Mouse (Mus musculus): ENCODE data around the gene Rnf217.
A peak's percentile ranks its signal among the peaks of the same experiment; 100 is the strongest.

Rnf217 gene

DNA sequence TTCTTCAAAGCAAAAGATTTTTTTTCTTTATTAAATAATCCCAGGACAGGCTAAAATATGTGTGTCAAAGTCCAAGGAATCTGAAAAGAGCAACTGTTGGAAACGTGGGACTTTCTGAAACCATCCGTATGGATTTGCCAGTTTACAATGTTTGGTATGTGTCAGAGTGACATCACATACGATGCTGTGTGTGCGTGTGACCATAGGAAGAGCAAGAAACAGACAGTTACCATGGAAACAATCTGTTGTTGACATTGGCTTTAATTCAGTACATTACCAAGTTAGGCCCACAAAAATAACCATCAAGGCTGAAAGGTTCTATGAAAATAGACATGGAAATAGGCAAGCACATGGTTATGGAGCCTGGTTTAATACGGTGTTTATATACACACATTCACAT is 107.3 kb downstream of the Rnf217 start:
- no peak for DNase-seq (ENCODE audit: low spot score in 2 of 2)

GRCm38 (mm10) chr10:31496931-31497330 is 112.1 kb downstream of the Rnf217 start:
- no peak for DNase-seq (ENCODE audit: low spot score in 2 of 2)

DNA sequence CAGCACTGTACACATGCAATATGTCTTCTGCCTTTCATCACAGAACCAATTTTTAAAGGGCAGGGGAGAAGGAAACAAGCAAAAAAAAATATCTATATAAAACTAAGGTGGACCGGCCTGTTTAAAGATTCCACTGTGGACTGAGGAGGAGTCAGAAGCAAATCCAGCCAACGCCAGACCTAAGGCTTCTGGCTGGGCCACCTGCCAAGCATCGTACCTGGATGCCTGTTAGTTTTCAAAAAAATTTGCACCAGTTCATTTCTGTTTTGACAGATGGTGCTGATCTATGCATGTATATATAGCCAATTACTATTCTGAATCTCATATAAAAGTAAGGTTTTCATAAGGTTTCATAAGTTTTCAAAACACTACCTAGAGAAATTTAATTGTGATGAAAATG is 113.2 kb downstream of the Rnf217 start:
- DNase-seq (ENCODE audit: low spot score in 2 of 2) = no peak

DNA sequence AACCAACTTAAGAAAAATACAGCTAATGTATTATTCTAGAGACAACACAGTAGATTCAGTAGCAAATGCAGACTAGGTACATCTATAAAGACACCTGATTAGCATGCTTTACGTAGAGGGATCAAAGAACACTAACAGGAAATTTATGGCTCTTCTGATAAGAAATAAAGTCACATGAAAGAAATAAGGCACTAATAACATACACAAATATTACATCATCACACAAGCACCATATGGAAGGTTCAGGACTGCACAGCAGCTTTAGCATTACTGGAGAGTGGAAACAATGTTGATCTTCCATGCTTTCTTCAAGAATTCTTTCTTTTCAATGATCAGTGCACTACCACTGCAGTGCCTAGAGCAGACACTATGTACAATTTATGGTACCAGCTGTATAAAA is 114.7 kb downstream of the Rnf217 start:
- DNase-seq (ENCODE audit: low spot score in 2 of 2) = no peak

DNA sequence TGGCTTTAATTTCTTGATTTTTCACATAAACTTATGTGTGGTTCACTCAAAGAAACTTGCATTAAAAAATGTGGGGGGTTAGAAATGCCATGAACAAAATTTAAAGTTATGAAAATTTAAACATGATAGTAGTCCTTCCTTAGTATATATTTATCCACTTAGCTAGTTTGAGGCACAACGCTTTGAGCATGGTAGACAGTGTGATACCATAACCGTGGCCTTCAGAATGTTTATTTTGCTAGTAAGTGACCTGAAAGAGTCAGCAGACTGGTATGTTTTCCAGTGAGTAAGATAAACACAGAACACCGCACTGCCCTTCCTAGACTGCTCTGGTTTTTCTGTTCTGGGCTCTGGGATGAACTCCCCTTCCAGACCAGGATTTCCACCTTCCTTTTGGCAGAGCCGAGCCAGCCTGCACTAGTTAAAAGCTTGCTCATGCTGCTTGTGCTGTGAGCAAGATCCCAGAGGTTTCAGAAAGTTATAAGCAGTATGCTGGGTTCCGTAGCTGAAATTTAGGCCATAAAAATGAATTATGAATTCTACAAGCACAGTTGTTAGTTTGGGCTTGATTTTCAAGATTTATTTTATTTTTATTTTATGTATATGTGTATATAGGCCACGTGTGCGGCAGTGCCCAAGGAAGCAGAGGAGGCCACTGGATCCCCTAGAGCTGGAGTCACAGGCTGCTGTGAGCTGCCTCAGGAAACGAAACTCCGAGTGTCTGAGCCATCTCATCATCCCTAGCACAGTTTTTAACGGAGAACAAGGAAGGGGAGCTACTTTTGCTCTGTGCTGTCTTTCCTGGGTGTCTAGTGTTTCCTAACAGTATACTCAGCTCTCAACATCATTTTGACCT is 141.7 kb downstream of the Rnf217 start:
- no peak for DNase-seq (ENCODE audit: low spot score in 2 of 2)

GRCm38 (mm10) chr10:31465840-31466541 is 143.0 kb downstream of the Rnf217 start:
- no peak for DNase-seq (ENCODE audit: low spot score in 2 of 2)

- no peak for DNase-seq (ENCODE audit: low spot score in 2 of 2)
Observed at GRCm38 (mm10) chr10:31465424-31465823, 143.6 kb downstream of the Rnf217 start.

DNA sequence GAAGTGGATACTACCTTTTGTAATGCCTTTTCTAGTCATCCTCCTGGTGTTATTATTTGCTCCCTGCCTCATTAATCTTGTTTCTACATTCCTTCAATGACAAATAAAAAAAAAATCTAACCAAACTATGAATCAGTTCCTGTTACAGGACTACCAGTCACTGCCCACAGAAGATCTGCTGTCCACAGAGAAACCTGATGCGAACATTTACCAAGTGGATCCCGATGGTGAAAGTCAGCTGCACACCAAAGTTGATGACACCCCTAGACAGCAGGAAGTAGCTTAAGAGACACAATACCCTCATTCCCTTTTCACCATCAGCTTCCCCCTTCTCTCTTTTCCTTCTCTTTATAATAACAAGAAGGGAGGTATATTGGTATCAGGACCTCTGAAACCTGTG is 145.9 kb downstream of the Rnf217 start:
- no peak for DNase-seq (ENCODE audit: low spot score in 2 of 2)

GRCm38 (mm10) chr10:31456806-31457205 is 152.2 kb downstream of the Rnf217 start:
- no peak for DNase-seq (ENCODE audit: low spot score in 2 of 2)

- no peak for DNase-seq (ENCODE audit: low spot score in 2 of 2)
Observed at GRCm38 (mm10) chr10:31447083-31447482, 161.9 kb downstream of the Rnf217 start.

GRCm38 (mm10) chr10:31445291-31446124 is 163.5 kb downstream of the Rnf217 start, which contains the start of gene Tpd52l1:
TSS of gene Tpd52l1 (minus strand) at chr10:31445958.
- peak; percentile 68 to 80 for DNase-seq (ENCODE audit: low spot score in 2 of 2)

DNA sequence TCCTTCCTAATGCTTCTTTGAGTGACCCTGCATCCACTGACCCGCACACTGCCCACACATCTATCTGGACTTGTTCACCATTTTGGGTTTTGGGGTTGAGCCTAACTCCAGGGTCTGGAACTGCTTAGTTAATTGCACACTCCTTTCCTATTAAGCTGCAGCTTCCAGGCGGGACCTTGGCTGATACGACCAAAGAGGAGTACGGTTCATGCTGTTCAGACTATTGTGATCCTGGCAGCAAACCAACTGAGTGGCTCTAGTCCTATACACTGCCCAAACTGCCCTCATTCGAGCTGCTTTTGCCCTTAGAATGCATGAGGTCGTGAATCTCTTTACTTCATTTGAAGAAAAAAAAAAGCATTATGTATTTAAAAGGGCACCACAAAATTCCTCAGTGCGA is 164.8 kb downstream of the Rnf217 start:
- no peak for DNase-seq (ENCODE audit: low spot score in 2 of 2)

Data from urinary bladder, postnatal 36 days (tissue).